Mouse (Mus musculus) R1 (cell line): ENCODE data around the gene Psmb8.
A peak's percentile ranks its signal among the peaks of the same experiment; 100 is the strongest.

ENCODE experiments used
- DNase-seq: peaks from one replicate; pipeline ENCODE4 v3.0.0-alpha.2; 2018; ENCODE audit warnings: low read depth, low spot score

Gene Psmb8

DNA sequence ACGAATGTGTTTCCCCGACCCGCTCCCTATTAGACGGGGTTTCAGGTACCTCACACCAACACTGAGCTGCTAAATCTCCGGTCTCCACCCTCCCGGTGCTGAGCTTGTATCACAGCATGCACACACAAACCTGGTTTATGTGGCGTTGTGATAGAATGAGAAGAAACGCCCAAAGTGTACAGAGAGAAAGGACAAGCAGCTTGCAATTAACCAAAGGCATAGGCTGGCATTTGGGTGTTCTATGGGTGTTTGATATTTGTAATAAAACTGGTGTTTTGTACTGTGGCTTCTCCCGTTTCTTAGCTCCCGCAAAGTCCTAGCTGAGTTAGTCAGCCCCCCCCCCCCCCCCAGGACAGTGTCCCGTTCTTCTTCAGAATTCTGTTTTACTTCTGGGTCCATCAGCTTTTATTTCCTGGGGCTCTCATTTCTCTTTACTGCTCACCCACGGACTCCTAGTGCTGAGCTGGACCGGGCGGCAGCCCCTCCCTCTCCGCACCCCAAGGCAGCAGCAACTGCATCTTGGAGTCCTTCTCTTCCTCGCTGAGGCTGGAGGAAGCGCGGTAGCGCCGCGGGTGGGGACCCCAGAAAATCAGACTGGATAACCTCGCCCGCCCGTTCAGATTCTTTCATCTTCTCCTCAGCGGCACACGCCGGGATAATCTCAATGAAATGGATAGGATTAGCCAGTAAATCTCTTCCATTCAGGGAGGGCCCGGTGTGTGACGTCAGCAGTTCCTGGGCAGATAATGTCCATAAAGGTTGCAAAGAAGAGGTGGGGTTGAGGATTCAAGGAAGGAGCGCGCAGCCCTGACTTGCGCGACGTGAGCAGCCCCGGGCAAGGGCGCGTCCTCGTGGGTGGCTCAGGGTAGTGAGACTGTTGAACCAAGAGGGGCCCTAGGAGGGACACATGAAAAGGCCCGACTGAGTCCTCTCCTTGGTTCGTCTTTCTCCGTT is at the start of gene Psmb8:
Gene Psmb8 (plus strand): TSS at position 781 of the 954 bp plus-strand sequence.
- peak; percentile 82 for DNase-seq

DNA sequence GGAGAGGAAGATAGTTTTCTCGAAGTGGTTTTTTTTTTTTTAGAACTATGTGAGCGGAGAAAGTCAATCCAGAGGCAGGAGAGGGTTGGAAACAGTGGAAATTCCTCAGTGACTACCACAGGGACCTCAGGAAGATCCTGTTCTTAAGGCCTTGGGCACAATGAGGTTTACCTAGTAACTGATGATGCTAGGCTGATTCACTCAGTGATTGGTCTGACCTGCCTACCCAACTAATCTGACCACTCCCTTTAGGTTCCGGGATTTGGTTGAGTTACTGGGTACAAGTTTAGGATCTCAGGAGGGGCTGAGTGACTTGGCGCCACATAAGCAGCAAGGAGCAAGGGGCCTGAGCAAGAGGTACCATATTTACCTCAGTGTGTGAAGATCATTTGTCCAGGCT is 44.6 kb upstream of the Psmb8 start, which contains the start of gene H2-DMb1:
Gene H2-DMb1 (plus strand): TSS at position 150 of the 400 bp plus-strand sequence.
- peak; percentile 75 for DNase-seq

DNA sequence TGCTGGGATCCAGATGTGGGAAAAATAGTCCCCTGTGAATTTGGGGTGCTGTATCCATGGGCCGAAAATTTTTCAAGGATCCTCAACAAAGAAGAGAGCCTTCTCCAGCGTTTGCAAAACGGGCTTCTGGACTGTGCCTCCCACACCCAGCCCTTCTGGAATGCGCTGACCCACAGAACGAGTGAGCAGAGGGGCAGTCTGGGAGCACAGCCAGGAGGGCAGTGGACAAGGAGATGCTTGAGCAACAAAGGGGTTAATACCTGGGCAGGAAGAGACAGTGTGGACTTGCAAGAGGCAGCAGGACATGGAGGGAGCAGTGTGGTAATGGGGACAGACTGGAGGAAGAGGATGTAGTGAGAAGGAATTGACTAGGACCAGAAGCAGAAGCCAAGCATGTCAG is 42.0 kb upstream of the Psmb8 start:
- no peak for DNase-seq

DNA sequence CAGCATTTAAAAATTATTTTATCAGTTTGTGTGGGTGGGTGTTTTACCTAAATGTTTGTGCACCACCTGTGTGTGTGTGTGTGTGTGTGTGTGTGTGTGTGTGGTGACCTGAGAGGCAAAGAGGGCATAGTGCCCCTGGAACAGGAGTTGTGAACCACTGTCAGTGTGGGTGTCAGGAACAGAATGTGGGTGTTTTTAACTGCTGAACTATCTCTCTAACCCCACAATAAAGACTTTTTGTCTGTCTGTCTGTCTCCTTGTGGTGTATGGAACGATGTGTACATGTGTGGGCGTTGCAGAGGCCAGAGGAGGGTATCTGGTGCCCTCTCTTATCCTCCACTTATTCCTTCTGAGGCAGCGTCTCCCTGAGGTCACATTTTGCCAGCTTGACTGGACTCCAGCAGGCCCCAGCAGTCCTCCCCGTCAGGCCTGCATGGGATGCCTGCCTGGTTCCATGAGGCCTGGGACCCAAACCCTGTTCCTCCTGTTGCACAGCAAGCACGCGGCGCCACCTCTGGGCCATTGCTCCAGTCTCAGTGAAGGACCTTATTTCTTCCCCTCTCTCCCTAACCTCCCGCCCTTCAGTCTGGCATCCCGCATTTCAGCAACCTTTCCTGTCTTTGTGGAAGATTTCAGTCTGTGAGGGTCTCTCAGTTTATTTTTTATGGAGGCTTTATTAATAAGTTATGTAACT is 33.2 kb upstream of the Psmb8 start:
- DNase-seq = peak; percentile 44

DNA sequence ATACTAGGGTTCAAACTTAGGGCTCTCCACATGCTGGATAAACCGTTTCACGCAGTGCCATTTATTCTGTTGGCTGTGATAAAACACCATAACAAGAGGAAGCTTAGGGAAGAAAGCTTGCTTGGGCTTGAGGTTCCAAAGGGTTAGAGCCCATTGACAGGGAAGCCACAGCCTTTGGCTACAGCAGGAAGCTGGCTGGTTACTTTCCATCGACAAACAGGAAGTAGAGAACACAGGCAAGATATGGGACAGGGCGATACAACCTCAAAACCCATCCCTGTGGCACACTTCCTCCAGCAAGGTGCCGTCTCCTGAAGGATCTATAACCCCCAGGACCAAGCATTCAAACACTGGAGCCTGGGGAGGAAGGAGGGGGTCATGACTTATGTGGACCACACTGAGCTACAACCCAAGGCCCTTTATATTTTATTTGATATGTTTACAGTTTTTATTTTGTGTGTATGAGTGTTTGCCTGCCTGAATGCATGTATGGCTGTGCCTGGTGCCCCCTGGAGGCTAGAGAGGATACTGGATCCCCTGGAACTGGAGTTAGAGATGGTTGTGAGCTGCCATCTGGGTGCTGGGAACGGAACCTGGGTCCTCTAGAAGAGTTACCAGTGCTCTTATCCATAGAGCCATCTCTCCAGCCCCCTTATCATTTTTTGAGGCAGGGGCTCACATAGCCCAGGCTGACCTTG is 32.3 kb upstream of the Psmb8 start:
- DNase-seq = peak; percentile 55

DNA sequence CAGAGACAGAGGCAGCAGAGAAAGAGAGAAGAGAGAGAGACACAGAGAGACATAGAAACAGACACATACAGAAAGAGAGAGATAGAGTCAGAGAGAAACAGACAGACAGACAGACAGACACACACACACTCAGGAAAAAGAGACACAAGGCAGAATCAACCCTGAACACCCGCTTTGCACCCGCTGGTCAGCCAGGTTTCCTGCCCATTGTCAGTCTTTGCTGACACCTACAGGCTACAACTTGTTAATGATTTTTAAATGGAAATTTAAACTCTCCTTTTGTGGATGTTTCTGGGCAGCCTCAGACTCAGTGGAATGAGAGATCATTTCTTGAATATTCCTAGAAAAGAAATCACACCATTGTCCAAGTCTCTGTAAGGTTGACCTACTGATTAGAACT is 28.2 kb upstream of the Psmb8 start:
- DNase-seq = peak; percentile 37

DNA sequence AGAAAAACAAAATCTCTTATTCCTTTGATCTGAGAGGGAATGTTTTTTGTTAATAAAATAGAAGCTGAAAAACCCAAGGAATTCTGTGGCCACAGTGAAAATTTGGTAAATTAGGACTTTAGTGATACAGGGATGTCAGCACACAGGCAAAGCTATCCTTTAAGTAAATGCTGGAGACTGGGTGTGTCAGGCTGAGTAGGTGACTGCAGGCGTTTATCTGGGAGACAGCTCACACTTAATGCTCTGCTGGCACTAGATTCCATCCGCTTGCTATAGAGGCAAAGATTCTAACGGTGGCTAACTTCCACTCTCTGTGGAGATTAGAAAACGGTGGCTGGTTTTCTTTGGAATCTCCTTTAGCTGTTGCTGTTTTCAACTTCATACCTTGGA is 27.0 kb upstream of the Psmb8 start:
- DNase-seq = no peak

DNA sequence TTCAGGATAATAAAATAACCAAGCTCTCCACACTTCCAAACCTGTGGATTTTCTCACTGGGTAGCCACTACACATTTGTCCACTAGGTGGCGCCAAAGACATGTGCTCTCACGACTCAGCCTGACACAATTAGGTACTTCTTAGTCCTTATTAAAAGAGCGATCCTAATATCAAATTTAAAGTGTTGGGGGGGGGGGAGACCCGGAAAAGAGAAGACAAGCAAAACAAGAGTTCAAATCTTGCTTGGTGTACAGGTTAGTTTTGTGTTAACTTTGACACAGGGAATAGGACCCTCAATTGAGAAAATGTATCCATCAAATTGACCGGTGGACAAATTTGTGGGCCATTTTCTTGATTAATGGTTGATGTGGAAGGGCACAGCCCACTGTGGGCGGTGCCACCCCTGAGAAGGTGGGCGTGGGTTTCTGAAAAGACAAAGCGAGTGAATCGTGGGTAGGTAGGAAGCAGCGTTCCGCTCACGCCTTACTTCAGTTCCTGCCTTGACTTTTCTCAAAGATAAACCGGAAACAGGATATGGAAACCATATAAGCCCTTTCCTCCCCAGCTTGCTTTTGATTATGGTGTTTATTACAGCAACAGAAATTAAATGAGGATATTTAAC is 26.5 kb upstream of the Psmb8 start:
- peak; percentile 72 for DNase-seq

DNA sequence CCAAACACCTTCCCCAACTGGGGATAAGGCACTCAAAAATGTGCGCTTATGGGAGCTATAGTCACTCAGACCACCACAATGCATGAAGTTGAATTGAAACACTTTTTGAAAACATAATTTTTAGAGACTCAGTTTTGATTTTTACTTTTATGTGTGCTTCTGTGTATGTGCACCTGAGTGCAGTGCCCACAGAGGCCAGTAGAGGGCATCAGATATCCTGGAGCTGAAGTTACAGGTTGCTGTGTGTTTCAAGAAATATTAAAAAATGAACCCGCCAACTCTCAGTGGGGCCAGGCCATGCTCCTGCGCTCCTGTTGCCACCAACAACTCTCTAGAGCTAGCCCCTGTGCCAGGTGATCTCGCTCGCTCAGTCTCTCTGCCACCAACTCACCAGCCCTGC is 25.0 kb upstream of the Psmb8 start:
- DNase-seq = peak; percentile 33

DNA sequence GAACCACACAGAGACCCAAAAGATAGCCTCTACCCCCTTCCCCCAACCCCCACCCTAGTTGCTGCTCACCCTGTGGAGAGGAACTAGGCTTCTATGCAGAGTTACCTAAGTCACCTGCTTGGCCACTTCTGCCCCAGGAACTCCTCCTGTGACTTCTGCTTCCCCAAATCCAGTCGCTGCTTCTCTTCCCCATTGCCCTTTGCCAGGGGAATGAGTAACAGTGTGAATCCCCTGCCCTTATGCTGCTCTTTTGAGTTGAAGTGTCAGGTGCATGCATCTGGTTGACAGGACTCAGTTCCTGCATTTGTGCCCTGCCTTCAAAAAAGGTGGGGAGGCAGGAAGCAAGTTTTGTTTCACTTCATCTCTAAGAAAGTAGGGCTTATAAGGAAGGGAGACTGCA is 23.4 kb upstream of the Psmb8 start:
- DNase-seq = no peak

DNA sequence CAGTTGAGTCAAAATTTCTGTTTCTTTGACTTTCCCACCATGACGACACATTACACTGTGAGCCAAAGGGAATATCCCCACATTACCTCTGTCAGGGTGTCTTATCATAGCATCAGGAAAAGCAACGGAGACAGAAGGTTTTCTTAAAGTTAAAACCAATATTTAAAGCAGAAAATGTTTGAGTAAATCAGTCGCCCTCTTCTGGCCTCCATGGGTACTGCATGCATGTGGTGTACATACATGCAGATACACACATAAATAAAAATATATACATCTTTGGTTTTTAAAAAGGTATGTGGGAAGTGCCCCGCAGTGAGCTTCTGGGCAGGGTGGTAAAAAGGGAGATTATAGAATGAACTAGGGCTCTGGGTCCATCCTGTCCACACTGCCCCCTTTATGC is 20.3 kb upstream of the Psmb8 start:
- peak; percentile 54 for DNase-seq

DNA sequence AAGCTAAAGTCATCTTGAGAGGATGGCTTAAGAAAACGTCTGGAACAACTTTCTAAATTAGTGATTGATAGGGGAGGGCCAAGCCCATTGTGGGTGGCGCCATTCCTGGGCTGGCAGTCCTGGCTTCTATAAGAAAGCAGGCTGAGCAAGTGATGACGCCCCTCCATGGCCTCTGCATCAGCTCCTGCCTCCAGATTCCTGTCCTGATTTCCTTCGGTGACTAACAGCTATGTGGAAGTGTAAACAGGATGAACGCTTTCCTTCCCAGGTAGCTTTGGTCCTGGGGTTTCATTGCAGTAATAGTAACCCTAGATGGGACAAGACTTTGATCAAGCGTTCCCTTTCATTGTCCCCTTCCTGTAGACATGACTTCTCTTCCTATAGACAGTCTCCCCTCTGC is 18.5 kb upstream of the Psmb8 start:
- DNase-seq = no peak

DNA sequence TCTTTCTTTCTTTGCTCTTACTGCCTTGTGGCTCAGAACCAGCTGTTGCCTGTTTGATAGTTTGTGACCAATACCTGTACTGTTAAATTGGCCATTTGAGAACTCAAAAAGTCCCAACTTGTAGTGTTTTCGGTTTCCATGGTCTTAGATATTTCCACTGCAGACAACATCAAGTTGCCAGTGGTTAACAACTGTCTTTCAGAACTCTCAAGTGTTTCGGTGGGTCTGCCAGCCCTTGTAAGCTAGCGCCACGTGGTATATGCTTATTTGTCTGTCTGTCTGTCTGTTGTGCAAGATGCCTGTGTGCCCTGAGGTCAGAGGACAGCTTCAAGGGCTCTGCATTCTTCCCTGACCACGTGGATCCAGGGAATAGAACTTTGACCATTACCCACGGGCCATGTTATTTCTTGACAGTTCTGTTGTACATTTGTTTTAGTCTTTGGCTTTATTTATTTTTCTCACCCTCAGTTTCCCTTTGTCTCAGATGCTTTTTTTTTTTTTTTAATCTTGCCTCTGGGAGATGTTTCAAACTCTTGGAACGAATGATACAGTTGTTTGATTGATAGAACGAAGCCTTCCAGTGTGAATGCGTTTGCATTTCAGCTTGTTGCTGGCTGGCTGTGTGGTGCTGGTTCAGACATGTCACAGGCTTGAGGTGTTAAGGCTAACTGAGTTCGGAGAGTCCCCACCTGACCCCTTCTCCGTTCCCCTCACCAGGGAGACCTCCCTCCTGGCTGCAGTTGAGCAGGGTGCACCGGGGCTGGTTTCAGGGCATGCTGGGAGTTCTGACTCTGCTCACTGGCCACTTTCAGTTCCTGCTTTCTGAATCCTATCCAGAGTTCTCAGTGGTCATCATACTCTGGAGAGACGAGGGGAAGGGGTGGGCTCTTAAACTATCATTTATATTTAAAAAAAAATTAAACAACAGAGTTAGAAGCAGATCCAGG is 17.3 kb upstream of the Psmb8 start:
- DNase-seq = no peak

DNA sequence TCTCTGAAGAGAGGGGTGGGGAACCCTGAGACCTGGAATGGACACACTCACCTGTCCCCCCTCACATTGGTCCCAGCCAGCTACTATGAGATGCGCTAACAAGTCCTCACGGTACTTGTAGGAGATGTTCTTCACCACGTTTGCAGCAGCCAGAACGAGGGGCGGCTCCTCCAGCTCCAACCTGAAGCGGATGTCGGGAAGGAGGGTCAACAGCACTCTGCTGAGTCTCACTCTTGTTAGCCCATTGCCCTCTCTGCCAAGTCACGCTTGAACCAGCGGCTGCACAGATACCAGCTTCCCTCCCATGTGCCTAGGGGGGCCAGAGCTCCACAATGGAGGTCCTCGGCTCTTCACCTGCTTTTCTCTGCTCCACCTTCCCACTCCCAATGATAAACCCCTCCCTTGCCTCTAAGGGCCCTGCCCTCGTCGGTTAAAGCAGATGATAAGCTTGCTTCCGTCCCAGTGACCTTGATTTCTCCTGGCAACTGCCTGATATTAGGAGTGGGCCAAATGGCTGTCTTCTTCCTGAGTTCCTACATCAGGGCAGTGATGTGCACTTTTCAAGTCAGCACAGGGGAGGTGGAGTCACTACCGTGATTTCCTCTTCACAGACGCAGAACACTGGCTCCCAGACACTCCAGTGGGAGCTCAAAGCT is 13.8 kb upstream of the Psmb8 start:
- no peak for DNase-seq

DNA sequence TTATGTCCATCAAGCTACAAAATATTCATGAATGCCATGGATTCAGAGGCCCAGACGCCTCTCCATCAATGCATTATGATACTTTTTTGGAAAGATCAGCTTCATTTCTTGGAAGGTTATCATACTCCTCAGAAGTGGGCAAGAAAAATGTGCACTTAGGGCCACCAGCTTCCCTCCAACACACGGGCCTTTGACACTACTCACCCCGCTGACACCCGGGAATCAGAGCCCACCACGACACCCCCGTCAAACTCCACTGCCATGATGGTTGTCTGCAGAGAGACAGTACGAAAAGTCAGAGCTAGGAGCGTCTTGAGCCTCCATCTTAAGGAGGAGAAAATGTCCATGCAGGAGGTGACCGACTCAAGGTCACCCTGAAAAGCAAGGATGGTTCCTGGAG is 12.0 kb upstream of the Psmb8 start:
- DNase-seq = no peak

DNA sequence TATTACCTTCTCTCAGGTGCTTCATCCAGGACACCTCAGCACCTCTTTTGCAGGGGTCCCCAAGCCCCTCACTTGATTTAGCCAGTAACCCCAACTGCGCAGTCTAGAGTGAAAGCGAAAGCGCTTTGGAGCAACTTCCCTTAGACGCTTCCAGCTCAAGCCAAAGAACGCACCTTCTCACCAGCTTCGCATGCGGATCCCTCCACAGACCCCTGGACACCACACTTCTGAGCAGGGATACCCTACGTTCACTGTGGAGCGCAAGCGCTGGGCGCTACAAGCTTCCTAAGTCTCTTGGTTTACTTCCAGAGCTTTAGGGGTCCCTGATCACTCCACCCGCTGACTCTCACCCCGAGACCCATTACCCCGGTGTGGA is 10.6 kb upstream of the Psmb8 start:
- DNase-seq = no peak

DNA sequence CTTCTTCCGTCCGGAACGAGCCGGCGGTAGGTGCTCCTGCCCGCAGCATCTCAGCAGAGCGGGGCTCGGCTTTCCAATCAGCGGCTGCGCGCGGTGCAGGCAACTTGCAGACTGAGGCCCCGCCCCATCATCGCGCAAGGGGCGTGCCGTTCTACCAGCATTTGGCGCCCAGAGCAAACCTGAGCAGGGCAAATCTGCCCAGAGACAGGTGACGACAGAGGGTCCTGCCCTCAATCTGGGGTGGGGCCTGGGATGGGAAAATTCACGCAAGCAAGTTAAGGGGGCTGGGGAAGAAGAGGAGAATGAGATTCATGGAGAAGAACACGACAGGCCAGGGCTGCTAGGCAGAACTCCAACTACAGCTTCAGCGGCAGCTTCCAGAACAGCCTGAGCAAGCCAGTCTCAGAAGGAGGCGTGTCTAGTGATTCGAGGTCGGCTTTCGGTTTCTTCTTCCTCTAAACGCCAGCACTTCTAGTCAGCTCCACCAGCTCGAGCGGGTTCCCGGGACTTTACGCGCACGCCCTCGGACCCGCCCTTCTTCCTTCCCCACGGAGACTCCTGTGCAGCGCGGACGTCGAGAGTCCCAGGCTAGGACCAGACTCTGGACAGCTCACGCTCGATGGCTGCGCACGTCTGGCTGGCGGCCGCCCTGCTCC is 10.1 kb upstream of the Psmb8 start, which contains the start of the genes Tap1 and Psmb9:
Gene Tap1 (plus strand): TSS at position 293 of the 656 bp plus-strand sequence.
Gene Psmb9 (minus strand): TSS at position 504 of the 656 bp plus-strand sequence.
- peak; percentile 97 for DNase-seq

DNA sequence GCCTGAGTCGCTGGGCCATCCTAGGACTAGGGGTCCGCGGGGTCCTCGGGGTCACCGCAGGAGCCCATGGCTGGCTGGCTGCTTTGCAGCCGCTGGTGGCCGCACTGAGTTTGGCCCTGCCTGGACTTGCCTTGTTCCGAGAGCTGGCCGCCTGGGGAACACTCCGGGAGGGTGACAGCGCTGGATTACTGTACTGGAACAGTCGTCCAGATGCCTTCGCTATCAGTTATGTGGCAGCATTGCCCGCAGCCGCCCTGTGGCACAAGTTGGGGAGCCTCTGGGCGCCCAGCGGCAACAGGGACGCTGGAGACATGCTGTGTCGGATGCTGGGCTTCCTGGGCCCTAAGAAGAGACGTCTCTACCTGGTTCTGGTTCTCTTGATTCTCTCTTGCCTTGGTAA is 9.5 kb upstream of the Psmb8 start:
- no peak for DNase-seq

DNA sequence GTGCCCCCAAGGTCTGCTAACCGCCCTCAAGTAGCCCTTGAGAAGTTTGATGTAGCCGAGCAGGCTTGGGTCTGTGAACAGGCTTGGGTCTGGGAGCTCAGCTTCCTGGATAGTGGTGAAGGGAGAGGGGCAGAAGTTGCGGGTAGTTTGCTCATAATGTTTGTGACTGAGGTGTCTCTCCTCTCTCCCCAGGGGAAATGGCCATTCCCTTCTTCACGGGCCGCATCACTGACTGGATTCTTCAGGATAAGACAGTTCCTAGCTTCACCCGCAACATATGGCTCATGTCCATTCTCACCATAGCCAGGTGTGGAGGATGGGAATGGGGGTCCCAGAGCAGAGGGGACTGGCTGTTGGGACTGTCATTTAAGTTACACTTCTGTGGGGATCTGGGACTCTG is 8.5 kb upstream of the Psmb8 start:
- no peak for DNase-seq
